ENCODE assay signal across 8 mouse cellular contexts in genomic region chr13:91893132-91893531, GRCm38 (mm10). TPM values are rescaled to one million over a fixed set of nuclear protein-coding genes. Genes with fewer than 3 reads are reported as not detected.
A peak's percentile ranks its signal among the peaks of the same experiment; 100 is the strongest.
DNase-seq lines count a peak whose midpoint lies in the region; ATAC-seq and TF ChIP-seq lines count a peak whose summit lies in the region.

No protein-coding gene starts in this region.

- peak; percentile 68 for TF ChIP-seq CTCF in lung, embryonic 14.5 days (IDR thresholded peaks at IDR 0.05; ENCODE audit: low read depth)

- no peak overlapping the region for H3K4me3 ChIP-seq in forebrain, embryonic 14.5 days (ENCODE audit: low read depth, low read length)
- H3K4me3 ChIP-seq in forebrain, embryonic 11.5 days (ENCODE audit: low read depth, low read length) = no peak overlapping the region
- no peak overlapping the region for H3K4me3 ChIP-seq in lung, embryonic 14.5 days (ENCODE audit: low read depth, low read length)

- H3K4me2 ChIP-seq in forebrain, embryonic 14.5 days (ENCODE audit: low read length) = no peak overlapping the region
- no peak overlapping the region for H3K4me2 ChIP-seq in forebrain, embryonic 11.5 days (ENCODE audit: low read depth, low read length, severe bottlenecking)
- no peak overlapping the region for H3K4me2 ChIP-seq in lung, embryonic 14.5 days

- peak; percentile 36 for DNase-seq in forebrain, embryonic 14.5 days (ENCODE audit: low spot score)
- no peak for DNase-seq in forebrain, embryonic 11.5 days (ENCODE audit: low spot score)
- DNase-seq in lung, embryonic 14.5 days = peak; percentile 70
- no peak for DNase-seq in lung, adult 18-20 months
- peak; percentile 71 for DNase-seq in R1 (ENCODE audit: low read depth, low spot score)
- no peak for DNase-seq in left cerebral cortex, postnatal 10 days (ENCODE audit: extremely low spot score in 1 of 2, low spot score in 2 of 2)
- no peak for DNase-seq in left cerebral cortex, postnatal 4 days

- intact Hi-C loops in left cerebral cortex, postnatal 10 days (cut with DNase I) = no loop called here
- intact Hi-C loops in left cerebral cortex, postnatal 4 days (cut with DNase I) = no loop called here

- ATAC-seq in forebrain, embryonic 14.5 days = no peak
- no peak for ATAC-seq in forebrain, embryonic 11.5 days (replicated peaks; ENCODE audit: low FRiP score)
- ATAC-seq in lung, embryonic 14.5 days (ENCODE audit: insufficient read depth) = peak; percentile 49; the same call in 1 of the 2 replicates
- peak; percentile 83 for ATAC-seq in megakaryocyte progenitor cell, adult 5-6 weeks (replicated peaks; ENCODE audit: poor library complexity)

- no peaks in the 10 kb centered on the region for H3K27me3 ChIP-seq in forebrain, embryonic 14.5 days (replicated peaks; ENCODE audit: control insufficient read depth, insufficient read depth, low read length)
- H3K27me3 ChIP-seq in forebrain, embryonic 11.5 days (ENCODE audit: control insufficient read depth, insufficient read depth, low read length) = no peaks in the 10 kb centered on the region
- no peaks in the 10 kb centered on the region for H3K27me3 ChIP-seq in lung, embryonic 14.5 days (ENCODE audit: insufficient read depth, low read length)

- H3K9ac ChIP-seq in forebrain, embryonic 14.5 days (ENCODE audit: low read length) = no peak overlapping the region
- H3K9ac ChIP-seq in forebrain, embryonic 11.5 days (ENCODE audit: low read length) = no peak overlapping the region
- H3K9ac ChIP-seq in lung, embryonic 14.5 days = no peak overlapping the region

- 82% methylated on average over 6 of the region's 6 CpGs for WGBS in forebrain, embryonic 14.5 days
- 83% methylated on average over 6 of the region's 6 CpGs for WGBS in forebrain, embryonic 11.5 days
- WGBS in lung, embryonic 14.5 days = 65% methylated on average over 6 of the region's 6 CpGs

- H3K4me1 ChIP-seq in forebrain, embryonic 14.5 days (ENCODE audit: control insufficient read depth, insufficient read depth, low read length) = no peaks in the 10 kb centered on the region; the same call in 1 of the 2 replicates
- H3K4me1 ChIP-seq in forebrain, embryonic 11.5 days (replicated peaks; ENCODE audit: control insufficient read depth, insufficient read depth, low read length) = no peaks in the 10 kb centered on the region
- H3K4me1 ChIP-seq in lung, embryonic 14.5 days (ENCODE audit: insufficient read depth) = no peaks in the 10 kb centered on the region

- H3K9me3 ChIP-seq in forebrain, embryonic 14.5 days (replicated peaks; ENCODE audit: control insufficient read depth, low read length) = no peaks in the 10 kb centered on the region
- H3K9me3 ChIP-seq in forebrain, embryonic 11.5 days (ENCODE audit: control insufficient read depth, low read length) = no peaks in the 10 kb centered on the region
- no peaks in the 10 kb centered on the region for H3K9me3 ChIP-seq in lung, embryonic 14.5 days (ENCODE audit: low read depth, low read length)

- no peak overlapping the region for H3K27ac ChIP-seq in forebrain, embryonic 14.5 days (ENCODE audit: low read depth, low read length)
- H3K27ac ChIP-seq in forebrain, embryonic 11.5 days (ENCODE audit: low read depth, low read length) = no peak overlapping the region
- H3K27ac ChIP-seq in lung, embryonic 14.5 days (ENCODE audit: low read depth) = no peak overlapping the region

- H3K36me3 ChIP-seq in forebrain, embryonic 14.5 days (ENCODE audit: control insufficient read depth, insufficient read depth, low read length) = no peaks in the 10 kb centered on the region
- H3K36me3 ChIP-seq in forebrain, embryonic 11.5 days (ENCODE audit: control insufficient read depth, insufficient read depth, low read length) = no peaks in the 10 kb centered on the region
- H3K36me3 ChIP-seq in lung, embryonic 14.5 days (ENCODE audit: insufficient read depth) = no peaks in the 10 kb centered on the region

RNA-seq across cellular contexts. Expression of gene Ckmt2, which starts 16.4 kb away (rescaled TPM):
- polyA plus RNA-seq in forebrain, embryonic 14.5 days (2014; fragmentation: Nextera tagmentation; extraction: Ambion mirVana) = not detected in 2 replicates
- not detected in 2 replicates for polyA plus RNA-seq in forebrain, embryonic 11.5 days (2014; fragmentation: Nextera tagmentation; extraction: Ambion mirVana)
- 0.20 TPM in 1 of 2 replicates, not detected in the other for polyA plus RNA-seq in lung, embryonic 14.5 days (2014; fragmentation: Nextera tagmentation; extraction: Ambion mirVana)
- not detected in 2 replicates for total RNA-seq in megakaryocyte progenitor cell, adult 5-6 weeks (2015)
- not detected in 2 replicates for total RNA-seq in megakaryocyte progenitor cell, adult 5-6 weeks (2017)
- not detected for total RNA-seq in left cerebral cortex, postnatal 10 days (2021)
- not detected for total RNA-seq in left cerebral cortex, postnatal 4 days (2021)

Comparison
In these comparisons a context has a peak if more than half of its experiments do, and no peak if none do; other contexts are left out.
1. DNase-seq: peak in forebrain, embryonic 14.5 days (single experiment), lung, embryonic 14.5 days (single experiment) and R1 (single experiment); none in forebrain, embryonic 11.5 days (single experiment), lung, adult 18-20 months (0 of 2), left cerebral cortex, postnatal 10 days (0 of 2) and left cerebral cortex, postnatal 4 days (single experiment).
2. ATAC-seq: peak in lung, embryonic 14.5 days (single experiment) and megakaryocyte progenitor cell, adult 5-6 weeks (single experiment); none in forebrain, embryonic 14.5 days (single experiment) and forebrain, embryonic 11.5 days (single experiment).